Mouse (Mus musculus): ENCODE data around the gene Evx2.

Gene Evx2

DNA sequence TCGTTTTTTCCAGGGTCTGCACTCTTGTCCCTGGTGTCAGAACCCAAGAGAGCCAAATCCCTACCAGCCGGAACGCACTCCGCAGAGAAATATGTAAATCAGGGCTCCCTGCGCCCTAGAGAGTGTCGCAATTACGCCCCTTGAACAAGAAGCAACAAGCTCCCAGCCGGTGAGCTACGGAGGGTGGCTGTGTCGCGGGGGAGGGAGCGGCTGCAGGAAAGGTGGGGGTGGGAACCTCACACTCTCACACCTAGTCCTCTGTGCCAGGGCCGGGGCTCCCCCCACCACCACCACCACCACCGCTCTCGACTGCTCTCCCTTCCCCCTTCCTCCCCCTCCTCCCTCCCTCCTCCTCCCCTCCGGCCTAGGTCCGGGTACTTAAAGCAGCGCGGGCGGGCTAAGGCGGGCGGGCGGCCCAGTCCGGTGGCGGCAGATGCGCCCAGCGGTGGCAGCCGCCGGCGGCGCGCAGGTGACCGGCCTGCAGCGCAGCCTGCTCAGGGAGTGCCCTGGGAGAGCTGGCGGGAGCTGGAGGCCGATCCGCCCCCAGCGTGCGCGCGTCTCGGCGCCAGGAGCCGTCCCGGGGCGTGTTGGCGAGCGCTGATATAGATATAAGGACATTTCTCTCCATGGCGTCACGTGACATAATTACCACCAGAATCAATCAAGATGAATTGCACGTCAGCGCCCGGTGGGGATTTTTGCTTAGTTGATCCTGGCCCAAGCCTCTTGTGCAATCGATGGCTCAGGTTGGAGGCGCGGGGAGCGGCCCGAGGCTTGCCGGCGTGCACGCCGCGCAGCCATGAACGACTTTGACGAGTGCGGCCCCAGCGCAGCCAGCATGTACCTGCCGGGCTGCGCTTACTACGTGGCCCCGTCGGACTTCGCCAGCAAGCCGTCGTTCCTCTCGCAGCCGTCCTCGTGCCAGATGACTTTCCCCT is 22.5 kb upstream of the Evx2 start:
- DNase-seq (ENCODE audit: low spot score), result no peak

DNA sequence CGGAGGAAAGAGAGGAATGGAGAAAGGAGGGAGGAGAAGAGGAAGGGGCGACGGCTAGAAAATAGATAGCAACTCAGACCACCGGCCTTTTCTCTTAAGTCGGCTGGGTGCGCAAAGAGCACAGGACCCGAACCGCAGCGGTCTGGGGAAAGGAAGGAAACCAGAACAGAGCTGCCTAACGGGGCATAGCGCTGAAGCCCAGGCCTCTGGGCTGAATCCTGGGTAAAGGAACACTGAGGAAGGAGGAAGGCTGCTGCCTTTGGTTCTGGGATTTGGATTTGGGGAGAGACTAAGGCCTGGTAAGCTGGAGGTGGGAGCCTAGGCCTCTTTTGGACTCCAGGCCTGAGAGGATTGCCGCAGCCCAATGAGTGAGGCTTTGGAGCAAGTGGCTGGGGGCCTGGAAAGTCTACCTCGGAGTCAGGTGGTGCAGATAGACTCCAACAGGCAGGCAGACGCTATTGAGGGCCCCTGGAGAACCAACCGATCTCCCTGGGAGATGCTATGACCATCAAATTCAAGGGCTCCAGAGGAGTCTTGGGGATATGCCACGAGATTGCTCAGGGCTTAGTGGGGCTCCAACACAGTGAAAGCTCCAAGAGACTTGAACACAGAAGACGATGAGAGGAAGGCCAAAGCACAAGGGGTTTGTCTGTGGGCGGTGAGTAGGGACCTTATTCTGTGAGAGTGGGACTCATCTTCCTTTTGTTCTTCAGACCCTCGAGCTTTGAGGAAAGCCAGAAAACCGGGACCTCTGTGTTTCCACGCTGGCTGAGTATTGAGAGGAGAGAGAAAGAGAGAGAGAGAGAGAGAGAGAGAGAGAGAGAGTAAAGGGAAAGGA is 21.4 kb upstream of the Evx2 start:
- DNase-seq (ENCODE audit: low spot score), result no peak

DNA sequence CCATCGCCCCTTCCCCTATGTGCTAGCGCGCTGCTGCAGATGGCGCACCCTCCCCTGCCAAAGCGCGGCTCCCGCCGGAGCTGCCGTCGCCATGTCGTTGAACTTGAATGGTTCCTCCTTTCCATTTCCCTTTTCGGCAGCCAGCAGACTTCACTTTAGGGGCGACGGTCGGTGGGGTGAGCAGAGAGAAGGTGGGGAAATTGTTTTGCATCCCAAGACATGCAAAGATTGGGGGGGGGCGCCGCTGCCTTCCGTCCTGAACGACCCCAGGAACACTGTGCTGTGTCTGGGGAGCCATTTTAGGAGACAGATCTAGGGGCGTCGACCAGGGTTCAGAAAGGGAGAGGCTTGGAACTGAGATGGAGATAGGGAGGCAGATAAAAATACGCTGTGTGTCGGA is 20.6 kb upstream of the Evx2 start:
- no peak for DNase-seq (ENCODE audit: low spot score)

DNA sequence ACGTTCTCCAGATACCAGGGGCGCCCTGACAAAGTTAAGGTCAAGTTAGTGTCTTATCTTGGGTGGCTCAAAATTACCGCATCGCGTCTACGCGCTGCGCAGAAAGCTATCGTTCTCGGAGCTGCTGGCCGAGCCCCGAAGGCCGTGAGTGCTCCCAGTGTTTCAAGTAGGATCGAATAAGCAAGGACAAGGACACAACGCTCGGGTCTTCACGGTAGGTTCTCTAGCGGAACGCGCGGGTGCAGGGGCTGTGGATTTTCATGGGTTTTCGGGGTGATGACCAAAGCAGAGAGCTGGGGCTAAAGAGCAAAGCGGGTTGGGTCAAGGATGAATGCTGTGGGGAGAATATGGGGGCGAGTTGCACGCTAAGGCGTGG is 20.2 kb upstream of the Evx2 start:
- no peak for DNase-seq (ENCODE audit: low spot score)

DNA sequence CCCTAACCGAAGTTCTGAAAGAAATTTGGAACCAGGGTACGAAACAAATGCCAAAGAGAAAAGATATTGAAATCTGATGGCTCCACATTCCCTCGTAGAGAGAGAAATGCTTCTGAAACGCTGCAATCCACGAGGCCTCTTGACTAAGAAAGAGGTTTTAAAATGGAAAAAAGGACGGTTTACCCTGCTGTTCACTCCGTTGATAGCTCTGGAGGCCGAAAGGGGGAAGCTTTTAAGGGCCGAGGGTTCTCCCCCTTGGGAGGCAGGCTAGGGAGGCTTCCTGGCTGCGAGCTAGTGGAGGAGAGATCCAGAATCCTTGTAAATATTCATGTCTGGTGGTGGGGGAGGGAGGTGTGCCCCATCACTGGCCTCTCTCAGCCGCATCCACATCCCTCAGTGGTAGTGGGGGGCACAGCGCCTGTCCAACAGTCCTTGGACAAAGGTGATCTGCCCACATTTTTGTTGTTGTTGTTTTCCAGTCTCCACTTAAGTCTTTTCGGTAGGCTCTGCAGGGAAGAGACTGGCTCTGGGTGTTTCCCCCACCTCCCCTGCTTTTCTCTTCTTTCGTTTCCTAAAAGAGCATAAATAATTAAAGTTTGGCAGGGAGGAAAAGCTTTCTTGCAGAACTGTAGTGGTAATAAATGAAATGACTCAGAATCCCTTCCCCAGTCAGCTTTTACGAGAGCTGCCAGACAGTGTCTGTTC is 19.7 kb upstream of the Evx2 start, which contains the start of gene Hoxd11:
Gene Hoxd11, plus strand, starts transcription at position 667 of the 705 bp plus-strand sequence.
- no peak for DNase-seq (ENCODE audit: low spot score)

DNA sequence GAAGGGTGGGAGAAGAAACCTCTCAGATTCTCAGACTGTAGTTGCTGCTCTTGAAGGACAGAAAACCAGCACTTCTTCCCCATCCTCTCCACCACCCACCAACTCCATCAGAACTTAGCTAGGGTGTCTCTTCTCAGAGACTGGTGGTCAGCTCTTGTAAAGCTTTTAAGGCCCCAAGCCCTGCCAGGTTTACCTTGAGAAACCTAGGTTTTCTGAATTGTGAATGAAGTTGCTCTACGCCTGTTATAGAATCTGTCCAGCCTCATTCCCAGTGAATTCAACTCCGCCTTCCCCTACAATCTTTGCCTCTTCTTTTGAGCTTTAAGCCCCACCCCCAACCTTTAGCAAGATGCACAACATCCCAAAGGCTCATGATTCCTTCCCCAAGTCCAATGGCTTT is 17.7 kb upstream of the Evx2 start:
- DNase-seq (ENCODE audit: low spot score), result no peak

DNA sequence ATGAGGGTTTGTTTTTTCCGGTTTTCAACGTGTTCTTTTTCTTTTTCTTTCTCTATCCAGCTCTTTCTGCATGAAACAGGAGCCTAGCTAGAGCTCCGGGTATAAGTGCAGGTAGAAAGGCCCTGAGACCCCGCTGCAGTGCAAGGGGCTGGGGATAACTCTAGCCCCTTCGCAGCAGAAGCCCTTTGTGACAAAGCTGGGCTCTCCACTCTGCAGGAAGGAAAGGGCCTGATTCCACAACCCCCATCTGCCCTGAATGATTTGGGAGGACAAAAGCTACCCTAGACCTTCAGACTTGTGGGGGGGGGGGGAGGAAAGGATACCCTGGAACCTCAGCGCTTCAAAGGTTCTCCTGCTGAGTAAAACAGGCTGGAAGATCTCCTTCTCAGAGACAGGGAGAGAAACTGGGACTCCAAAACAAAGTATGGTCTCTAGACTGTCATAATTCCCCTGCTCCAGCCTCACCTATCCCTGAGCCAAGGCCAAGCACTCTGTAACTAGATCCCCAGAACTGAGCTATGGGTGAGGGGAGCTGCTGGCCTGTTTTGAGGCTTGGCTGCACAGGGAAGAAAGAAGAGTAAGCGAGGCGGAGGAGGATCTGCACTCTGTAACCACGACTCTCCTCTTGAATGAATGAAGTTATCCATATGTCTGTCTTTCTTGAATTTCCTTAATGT is 17.2 kb upstream of the Evx2 start:
- DNase-seq (ENCODE audit: low spot score), result no peak

DNA sequence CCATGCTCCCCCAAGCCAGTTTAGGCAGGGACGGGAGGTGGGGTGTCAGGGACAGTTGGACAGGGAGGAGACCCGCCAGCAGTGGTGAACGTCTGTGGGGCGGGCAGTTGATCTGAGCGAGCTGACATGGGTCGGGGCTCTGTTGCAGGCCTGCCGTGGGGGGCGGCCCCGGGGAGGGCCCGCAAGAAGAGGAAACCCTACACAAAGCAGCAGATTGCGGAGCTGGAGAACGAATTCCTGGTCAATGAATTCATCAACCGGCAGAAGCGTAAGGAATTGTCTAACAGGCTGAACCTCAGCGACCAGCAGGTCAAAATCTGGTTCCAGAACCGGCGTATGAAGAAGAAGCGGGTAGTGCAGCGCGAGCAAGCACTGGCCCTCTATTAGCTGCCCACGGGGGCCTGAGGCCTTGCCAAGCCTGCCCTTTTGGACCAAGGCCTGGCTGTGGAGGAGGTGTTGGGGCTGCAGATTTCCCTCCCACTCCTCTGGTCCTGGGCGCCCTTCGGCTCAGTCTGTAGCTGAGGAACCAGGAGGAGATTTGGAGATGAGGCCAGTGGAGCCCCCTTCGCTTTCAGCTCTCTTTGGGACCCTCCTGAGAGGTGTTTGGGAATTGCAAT is 16.4 kb upstream of the Evx2 start:
- DNase-seq (ENCODE audit: low spot score), result no peak

DNA sequence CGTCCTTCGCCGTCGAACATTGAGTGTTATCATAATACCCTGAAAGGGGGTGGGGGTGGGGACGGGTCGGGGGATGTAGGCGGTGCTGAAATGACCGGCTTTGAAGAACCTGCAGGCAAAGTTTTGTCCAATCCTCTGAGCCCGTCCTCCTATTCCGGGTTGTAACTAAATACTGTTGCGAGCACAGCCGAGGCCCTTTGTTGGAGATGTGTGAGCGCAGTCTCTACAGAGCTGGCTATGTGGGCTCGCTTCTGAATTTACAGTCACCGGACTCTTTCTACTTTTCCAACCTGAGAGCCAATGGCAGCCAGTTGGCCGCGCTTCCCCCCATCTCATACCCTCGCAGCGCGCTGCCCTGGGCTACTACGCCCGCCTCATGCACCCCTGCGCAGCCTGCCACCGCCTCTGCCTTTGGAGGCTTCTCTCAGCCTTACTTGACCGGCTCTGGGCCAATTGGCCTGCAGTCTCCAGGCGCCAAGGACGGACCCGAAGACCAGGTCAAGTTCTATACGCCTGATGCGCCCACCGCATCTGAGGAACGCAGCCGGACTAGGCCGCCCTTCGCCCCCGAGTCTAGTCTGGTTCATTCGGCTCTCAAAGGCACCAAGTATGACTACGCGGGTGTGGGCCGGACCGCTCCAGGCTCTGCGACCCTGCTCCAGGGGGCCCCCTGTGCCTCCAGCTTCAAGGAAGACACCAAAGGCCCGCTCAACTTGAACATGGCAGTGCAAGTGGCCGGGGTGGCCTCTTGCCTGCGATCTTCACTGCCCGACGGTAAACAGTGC is 15.7 kb upstream of the Evx2 start, which contains the start of gene Hoxd12:
Gene Hoxd12, plus strand, starts transcription at position 133 of the 785 bp plus-strand sequence.
- DNase-seq (ENCODE audit: low spot score), result no peak

DNA sequence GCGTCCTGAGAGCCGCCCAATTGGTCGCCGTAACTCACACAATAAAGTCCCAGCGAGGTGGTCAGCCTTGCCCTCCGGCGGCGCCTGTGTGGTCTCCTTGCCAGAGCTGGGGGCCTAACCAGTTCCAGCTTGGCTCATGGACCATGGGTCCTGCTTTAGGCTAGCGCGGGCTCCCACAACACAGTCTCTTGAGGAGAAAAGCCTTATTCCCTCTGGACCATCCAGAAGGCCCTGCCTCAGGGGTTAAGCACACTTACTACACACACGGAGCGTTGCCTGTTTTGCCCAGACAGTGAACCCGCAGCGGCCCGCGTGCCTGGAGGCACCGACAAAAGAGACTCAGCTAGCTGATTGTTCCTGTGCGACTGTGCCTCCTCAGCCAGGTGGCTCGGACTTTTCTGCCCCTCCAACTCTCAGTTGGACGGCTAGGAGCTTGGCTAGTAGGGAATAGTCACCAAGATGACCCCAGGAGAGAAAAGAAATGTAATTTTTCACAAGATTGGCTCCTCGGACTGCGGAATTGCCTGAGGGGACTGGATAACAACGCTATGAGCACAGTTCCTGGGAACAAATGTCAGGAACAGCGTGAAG is 14.6 kb upstream of the Evx2 start:
- no peak for DNase-seq (ENCODE audit: low spot score)

DNA sequence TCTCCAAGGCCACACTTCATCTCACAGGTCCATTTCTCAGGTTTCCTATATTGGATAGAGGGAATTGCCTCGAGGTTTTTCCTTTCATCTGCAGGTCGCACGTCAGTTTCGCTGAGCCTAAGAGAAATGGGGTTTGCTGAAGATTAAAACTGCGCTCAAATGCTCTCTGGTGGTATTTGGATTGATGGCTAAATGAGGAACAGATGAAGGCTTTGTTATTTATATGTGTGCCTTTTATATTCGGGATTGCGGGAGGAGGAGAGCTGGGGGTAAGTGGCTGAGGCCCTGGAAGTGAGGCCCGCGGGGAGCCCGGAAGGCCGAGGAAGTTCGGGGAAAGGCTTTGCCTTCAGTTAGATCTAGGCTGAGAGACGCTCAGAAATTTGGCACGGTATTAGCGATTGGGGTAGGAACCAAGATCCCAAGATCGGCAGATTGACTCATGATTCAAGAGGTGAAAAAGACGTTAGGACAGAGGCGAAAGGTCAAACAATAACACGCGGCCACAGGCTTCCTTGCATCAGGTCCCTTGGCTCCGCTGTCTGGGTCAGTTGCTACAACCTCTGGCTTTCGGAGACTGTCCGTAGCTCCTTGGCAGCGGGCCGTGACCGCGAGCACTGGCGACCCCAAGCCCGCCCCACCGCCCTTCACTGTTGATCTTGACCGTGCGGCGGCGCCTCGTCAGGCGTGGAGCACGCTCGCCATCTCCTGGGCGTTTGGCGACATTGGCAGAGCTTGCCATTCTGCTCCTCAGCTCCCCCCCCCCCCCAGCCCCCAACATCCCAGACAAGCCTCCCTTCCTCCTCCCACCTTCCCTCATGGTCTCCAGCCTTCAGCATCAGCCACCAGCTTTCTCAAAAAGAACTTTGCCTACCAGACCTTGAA is 13.4 kb upstream of the Evx2 start:
- DNase-seq (ENCODE audit: low spot score), result peak; percentile 89

DNA sequence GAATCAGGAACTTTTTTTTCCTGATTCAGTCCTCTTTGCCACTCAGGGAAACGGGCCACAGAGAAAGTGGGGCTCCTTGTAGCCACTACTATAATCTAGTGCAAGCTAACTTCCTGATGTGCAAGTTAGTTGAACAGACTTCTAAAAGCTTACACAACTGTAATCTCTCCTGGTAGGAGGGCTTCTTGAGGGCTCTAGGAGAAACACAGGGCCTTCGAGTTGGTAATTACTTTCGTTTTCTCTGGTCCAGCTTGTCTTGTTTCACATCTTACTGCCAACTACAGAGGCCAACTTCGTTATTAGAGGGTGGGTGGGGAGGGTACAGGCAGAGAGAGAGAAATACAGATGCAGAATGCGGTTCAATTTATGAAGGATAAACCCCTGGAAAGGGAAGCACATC is 12.5 kb upstream of the Evx2 start:
- DNase-seq (ENCODE audit: low spot score), result no peak

DNA sequence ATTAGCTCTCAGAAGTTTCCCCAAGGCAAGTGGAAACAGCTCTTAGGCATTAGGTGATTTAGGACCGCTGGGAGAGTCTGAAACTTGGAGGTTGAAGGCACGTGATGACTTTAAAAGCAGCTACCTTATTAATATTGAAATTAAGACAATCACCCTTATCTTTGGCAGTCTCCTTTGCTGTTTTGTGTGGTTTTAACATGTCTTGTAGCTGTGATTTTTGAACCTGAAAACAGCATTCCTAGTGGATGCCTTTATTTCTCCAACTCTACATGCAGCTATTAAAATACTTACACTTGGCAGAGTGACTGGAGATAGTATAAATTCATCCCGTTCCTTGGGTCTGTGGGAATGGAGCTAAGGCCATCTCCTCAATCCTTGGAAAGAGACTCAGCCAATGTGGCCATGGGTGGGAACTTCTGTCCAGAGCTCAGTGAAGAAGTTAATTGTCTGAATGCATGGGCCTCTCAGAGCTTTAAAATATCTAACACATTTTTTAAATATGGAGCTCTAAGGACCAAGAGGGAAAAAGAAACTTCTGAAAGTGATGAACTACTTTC is 11.4 kb upstream of the Evx2 start:
- no peak for DNase-seq (ENCODE audit: low spot score)

DNA sequence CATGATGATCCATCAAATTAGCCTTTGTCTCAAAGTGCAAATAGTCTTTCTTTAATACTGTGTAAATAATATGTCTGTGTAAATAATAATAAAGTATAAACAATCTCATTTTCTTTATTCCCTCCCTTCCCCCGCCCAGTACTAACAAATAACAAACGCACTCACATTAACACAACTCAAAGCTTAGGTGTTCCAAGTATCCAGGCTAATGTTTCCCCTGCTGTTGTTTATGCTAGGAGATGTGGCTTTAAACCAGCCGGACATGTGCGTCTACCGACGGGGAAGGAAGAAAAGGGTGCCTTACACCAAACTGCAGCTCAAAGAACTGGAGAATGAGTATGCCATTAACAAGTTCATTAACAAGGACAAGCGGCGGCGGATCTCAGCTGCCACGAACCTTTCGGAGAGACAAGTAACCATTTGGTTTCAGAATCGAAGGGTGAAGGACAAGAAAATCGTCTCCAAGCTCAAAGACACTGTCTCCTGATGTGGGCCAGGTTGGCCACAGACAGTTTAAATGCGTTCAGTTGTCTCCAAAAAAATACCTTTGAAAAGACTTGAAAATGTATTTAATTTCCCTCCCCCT is 10.4 kb upstream of the Evx2 start:
- no peak for DNase-seq (ENCODE audit: low spot score)

DNA sequence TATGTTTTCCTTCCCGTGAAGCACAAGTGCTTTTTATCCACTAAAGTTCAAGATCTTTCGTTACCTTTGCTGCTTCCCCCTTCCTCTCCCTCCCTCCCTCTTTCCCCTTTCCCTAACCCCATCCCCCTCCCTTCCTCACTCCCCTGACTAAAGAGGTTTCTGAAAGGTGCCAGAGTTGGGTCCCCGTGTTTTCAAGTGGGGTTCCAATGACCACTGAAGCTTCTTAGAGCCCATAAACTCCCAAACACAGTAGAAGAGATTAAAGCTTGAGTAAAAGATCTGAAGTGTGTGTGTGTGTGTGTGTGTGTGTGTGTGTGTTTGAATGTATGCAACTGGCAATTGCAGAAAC is 9.8 kb upstream of the Evx2 start:
- DNase-seq (ENCODE audit: low spot score), result no peak

DNA sequence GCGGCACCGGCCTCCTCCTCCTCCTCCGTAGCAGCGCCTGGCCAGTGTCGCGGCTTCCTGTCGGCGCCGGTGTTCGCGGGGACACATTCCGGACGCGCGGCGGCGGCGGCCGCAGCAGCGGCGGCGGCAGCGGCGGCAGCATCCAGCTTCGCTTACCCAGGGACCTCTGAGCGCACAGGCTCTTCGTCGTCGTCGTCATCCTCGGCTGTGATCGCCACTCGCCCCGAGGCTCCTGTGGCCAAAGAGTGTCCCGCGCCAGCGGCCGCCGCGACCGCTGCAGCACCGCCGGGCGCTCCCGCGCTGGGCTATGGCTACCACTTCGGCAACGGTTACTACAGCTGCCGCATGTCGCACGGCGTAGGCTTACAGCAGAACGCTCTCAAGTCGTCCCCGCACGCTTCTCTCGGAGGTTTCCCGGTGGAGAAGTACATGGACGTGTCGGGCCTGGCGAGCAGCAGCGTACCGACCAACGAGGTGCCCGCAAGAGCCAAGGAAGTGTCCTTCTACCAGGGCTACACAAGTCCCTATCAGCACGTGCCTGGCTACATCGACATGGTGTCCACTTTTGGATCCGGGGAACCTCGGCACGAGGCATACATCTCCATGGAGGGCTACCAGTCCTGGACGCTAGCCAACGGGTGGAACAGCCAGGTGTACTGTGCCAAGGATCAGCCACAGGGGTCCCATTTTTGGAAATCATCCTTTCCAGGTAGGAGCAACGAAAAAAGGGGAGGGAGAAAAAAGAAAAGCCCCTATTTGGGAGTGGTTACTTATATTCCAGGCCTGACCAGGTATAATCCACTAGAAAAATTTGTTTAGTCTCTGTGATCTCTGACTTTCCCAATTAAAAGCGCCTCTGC is 9.2 kb upstream of the Evx2 start:
- DNase-seq (ENCODE audit: low spot score), result no peak

DNA sequence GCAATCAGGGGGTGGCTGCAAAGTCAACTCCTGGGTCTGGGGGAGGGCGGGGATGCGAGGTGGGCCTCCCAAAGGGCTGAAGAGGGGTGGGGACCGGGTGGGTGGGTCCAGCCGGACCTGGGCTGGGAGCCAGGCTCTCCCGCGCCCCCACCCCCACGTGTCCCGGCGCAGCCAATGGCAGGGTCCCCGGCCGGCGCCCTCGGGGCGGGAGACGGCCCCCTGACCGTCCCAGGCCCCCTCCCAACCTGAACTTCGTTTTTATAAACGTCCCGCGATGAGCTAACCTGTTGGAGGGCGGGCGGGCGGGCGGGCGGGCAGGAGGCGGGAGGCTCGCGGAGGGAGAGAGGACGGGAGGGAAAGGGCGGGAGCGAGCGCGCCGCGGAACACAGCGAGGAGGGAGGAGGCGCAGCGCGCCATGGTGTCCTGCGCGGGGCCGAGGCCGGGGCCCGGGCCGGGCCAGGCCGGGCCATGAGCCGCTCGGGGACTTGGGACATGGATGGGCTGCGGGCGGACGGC is 8.5 kb upstream of the Evx2 start, which contains the start of gene Hoxd13:
Gene Hoxd13, plus strand, starts transcription at position 469 of the 516 bp plus-strand sequence.
- DNase-seq (ENCODE audit: low spot score), result no peak

Data from embryo, embryonic 10.5 days (tissue).